8 mouse cellular contexts compared by ENCODE assay signal in the genomic region with DNA sequence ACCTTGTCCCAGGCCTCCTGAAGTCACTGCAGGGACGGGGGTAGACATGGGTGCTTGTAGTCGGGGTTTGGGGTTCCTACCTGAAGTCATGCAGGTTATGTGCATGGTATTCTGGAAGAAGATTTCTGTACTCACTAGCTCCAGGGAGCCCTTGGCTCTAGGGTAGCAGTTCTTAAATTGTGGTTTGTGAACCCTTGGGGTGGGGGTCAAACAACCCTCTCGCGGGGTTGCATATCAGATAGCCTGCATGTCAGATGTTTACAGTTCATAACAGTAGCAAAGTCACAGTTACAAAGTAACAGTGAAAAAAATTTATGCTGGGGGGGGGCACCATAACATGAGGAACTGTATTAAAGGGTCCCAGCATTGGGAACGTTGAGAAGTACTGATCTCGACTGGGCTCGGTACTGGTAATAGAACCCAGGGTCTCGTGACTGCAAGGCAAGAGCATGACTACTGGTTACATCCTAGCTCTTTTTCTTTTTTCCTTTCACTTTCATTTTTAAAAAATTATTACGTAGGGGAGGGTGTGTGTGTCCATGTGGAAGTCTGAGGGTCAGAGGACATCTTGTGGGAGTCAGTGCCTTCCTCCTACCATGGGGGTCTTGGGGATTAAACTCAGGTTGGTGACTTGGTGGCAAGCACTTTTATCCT. TPM values are rescaled to one million over a fixed set of nuclear protein-coding genes. Genes with fewer than 3 reads are reported as not detected.
DNase-seq lines count a peak whose midpoint lies in the region; ATAC-seq and TF ChIP-seq lines count a peak whose summit lies in the region.

No protein-coding gene starts in this region.

- ATAC-seq in embryonic facial prominence, embryonic 14.5 days (ENCODE audit: low read depth), result no peak
- ATAC-seq in lung, postnatal 0 days, result no peak
- peak; percentile 6; the same call in 1 of the 2 replicates for ATAC-seq in liver, embryonic 14.5 days (ENCODE audit: insufficient read depth)
- no peak for ATAC-seq in forebrain, embryonic 13.5 days

- no peaks in the 10 kb centered on the region for H3K27me3 ChIP-seq in embryonic facial prominence, embryonic 14.5 days (replicated peaks; ENCODE audit: control insufficient read depth, insufficient read depth, low read length)
- H3K27me3 ChIP-seq in embryonic facial prominence, embryonic 10.5 days (replicated peaks; ENCODE audit: low read depth, poor library complexity, severe bottlenecking), result no peaks in the 10 kb centered on the region
- H3K27me3 ChIP-seq in lung, postnatal 0 days (replicated peaks; ENCODE audit: insufficient read depth, low read length), result no peaks in the 10 kb centered on the region
- no peaks in the 10 kb centered on the region for H3K27me3 ChIP-seq in liver, embryonic 14.5 days (ENCODE audit: control insufficient read depth, insufficient read depth, low read length)
- H3K27me3 ChIP-seq in forebrain, embryonic 13.5 days, result no peaks in the 10 kb centered on the region

- no peak overlapping the region for H3K9ac ChIP-seq in embryonic facial prominence, embryonic 14.5 days (ENCODE audit: low read depth, low read length)
- no peak overlapping the region for H3K9ac ChIP-seq in lung, postnatal 0 days (replicated peaks; ENCODE audit: low read depth)
- no peak overlapping the region; the same call in 1 of the 2 replicates for H3K9ac ChIP-seq in liver, embryonic 14.5 days (replicated peaks)
- H3K9ac ChIP-seq in forebrain, embryonic 13.5 days, result no peak overlapping the region

- peak overlapping the region; percentile 15; the same call in 1 of the 2 replicates for H3K4me2 ChIP-seq in embryonic facial prominence, embryonic 14.5 days (ENCODE audit: low read depth, low read length)
- peak overlapping the region; percentile 34 for H3K4me2 ChIP-seq in lung, postnatal 0 days (replicated peaks; ENCODE audit: low read depth, low read length)
- peak overlapping the region; percentile 63 for H3K4me2 ChIP-seq in liver, embryonic 14.5 days (ENCODE audit: low read depth)
- H3K4me2 ChIP-seq in forebrain, embryonic 13.5 days, result no peak overlapping the region

- DNase-seq in embryonic facial prominence, embryonic 14.5 days (ENCODE audit: low spot score), result no peak
- DNase-seq in embryonic facial prominence, embryonic 10.5 days (ENCODE audit: low spot score), result no peak
- DNase-seq in lung, postnatal 0 days (ENCODE audit: low spot score), result peak; percentile 57
- no peak for DNase-seq in lung, postnatal 14 days
- no peak for DNase-seq in liver, embryonic 14.5 days (ENCODE audit: low read depth in 3 of 3, low spot score in 3 of 3)
- DNase-seq in thymus, postnatal 4 days, result peak; percentile 46
- no peak for DNase-seq in cerebellum, postnatal 36 days

- H3K4me3 ChIP-seq in embryonic facial prominence, embryonic 14.5 days (ENCODE audit: low read depth, low read length), result no peak overlapping the region
- no peak overlapping the region for H3K4me3 ChIP-seq in embryonic facial prominence, embryonic 10.5 days
- H3K4me3 ChIP-seq in lung, postnatal 0 days (ENCODE audit: low read depth, low read length), result no peak overlapping the region
- peak overlapping the region in 1 of 2 experiments; percentile 20; a peak in 1 of 4 replicates for H3K4me3 ChIP-seq in liver, embryonic 14.5 days (ENCODE audit: insufficient read depth in 1 of 2, low read depth in 2 of 2, low read length in 2 of 2)
- H3K4me3 ChIP-seq in forebrain, embryonic 13.5 days, result no peak overlapping the region

- no peak for TF ChIP-seq CTCF in lung, postnatal 0 days (IDR thresholded peaks at IDR 0.05)
- TF ChIP-seq CTCF in liver, embryonic 14.5 days (IDR thresholded peaks at IDR 0.05; ENCODE audit: low read depth), result no peak

- no peak for TF ChIP-seq EP300 in lung, postnatal 0 days (IDR thresholded peaks at IDR 0.05)
- TF ChIP-seq EP300 in liver, embryonic 14.5 days (IDR thresholded peaks at IDR 0.05; ENCODE audit: low read depth), result no peak

- 73% methylated on average over 9 of the region's 9 CpGs for WGBS in embryonic facial prominence, embryonic 14.5 days
- WGBS in embryonic facial prominence, embryonic 10.5 days, result 82% methylated on average over 9 of the region's 9 CpGs
- 61% methylated on average over 9 of the region's 9 CpGs for WGBS in lung, postnatal 0 days
- WGBS in liver, embryonic 14.5 days (ENCODE audit: insufficient replicate concordance), result 25% methylated on average over 9 of the region's 9 CpGs
- WGBS in forebrain, embryonic 13.5 days, result 91% methylated on average over 9 of the region's 9 CpGs

- no peak overlapping the region for H3K27ac ChIP-seq in embryonic facial prominence, embryonic 14.5 days (replicated peaks; ENCODE audit: low read depth, low read length)
- no peak overlapping the region; the same call in 1 of the 2 replicates for H3K27ac ChIP-seq in embryonic facial prominence, embryonic 10.5 days (replicated peaks)
- H3K27ac ChIP-seq in lung, postnatal 0 days (ENCODE audit: low read length), result no peak overlapping the region
- no peak overlapping the region for H3K27ac ChIP-seq in liver, embryonic 14.5 days
- H3K27ac ChIP-seq in forebrain, embryonic 13.5 days, result no peak overlapping the region

- H3K9me3 ChIP-seq in embryonic facial prominence, embryonic 14.5 days (ENCODE audit: control insufficient read depth, low read length), result no peaks in the 10 kb centered on the region
- H3K9me3 ChIP-seq in embryonic facial prominence, embryonic 10.5 days, result no peaks in the 10 kb centered on the region
- H3K9me3 ChIP-seq in lung, postnatal 0 days (ENCODE audit: low read length), result no peaks in the 10 kb centered on the region
- no peaks in the 10 kb centered on the region for H3K9me3 ChIP-seq in liver, embryonic 14.5 days (ENCODE audit: control insufficient read depth, low read length)
- no peaks in the 10 kb centered on the region; the same call in 1 of the 2 replicates for H3K9me3 ChIP-seq in forebrain, embryonic 13.5 days (replicated peaks)

- no peaks in the 10 kb centered on the region for H3K36me3 ChIP-seq in embryonic facial prominence, embryonic 14.5 days (ENCODE audit: control insufficient read depth, insufficient read depth, low read length)
- peaks cover 14% of the 10 kb centered on the region for H3K36me3 ChIP-seq in embryonic facial prominence, embryonic 10.5 days (replicated peaks)
- H3K36me3 ChIP-seq in lung, postnatal 0 days (ENCODE audit: insufficient read depth, low read length), result no peaks in the 10 kb centered on the region
- no peaks in the 10 kb centered on the region for H3K36me3 ChIP-seq in liver, embryonic 14.5 days (replicated peaks; ENCODE audit: control insufficient read depth, insufficient read depth, low read depth)
- peaks cover 5% of the 10 kb centered on the region; the same call in 1 of the 2 replicates for H3K36me3 ChIP-seq in forebrain, embryonic 13.5 days (ENCODE audit: poor library complexity, severe bottlenecking)

- peaks cover 27% of the 10 kb centered on the region for H3K4me1 ChIP-seq in embryonic facial prominence, embryonic 14.5 days (ENCODE audit: control insufficient read depth, insufficient read depth, low read length)
- peaks cover 69% of the 10 kb centered on the region for H3K4me1 ChIP-seq in embryonic facial prominence, embryonic 10.5 days
- H3K4me1 ChIP-seq in lung, postnatal 0 days (ENCODE audit: insufficient read depth, low read depth, low read length), result peaks cover 16% of the 10 kb centered on the region; the same call in 1 of the 2 replicates
- H3K4me1 ChIP-seq in liver, embryonic 14.5 days (replicated peaks; ENCODE audit: control insufficient read depth in 2 of 2, insufficient read depth in 2 of 2, low read length in 1 of 2), result peaks cover 13 to 43% of the 10 kb centered on the region in 2 experiments; a peak in 3 of 4 replicates
- peaks cover 72% of the 10 kb centered on the region for H3K4me1 ChIP-seq in forebrain, embryonic 13.5 days

RNA-seq across cellular contexts. Expression of a gene that starts 8.6 kb away (rescaled TPM):
- 14.2 and 14.3 TPM in 2 replicates for polyA plus RNA-seq in embryonic facial prominence, embryonic 14.5 days (2014; fragmentation: Nextera tagmentation; extraction: Ambion mirVana)
- polyA plus RNA-seq in embryonic facial prominence, embryonic 10.5 days (2016; fragmentation: Nextera tagmentation; extraction: Ambion mirVana), result 21.5 and 25.2 TPM in 2 replicates
- 11.1 and 12.9 TPM in 2 replicates for polyA plus RNA-seq in lung, postnatal 0 days (2015; fragmentation: Nextera tagmentation; extraction: Ambion mirVana)
- polyA plus RNA-seq in liver, embryonic 14.5 days (2012; rRNA removed), result 5.9 and 6.5 TPM in 2 replicates
- polyA plus RNA-seq in liver, embryonic 14.5 days (2014; fragmentation: Nextera tagmentation; extraction: Ambion mirVana), result 3.7 and 4.0 TPM in 2 replicates
- 20.6 and 23.1 TPM in 2 replicates for polyA plus RNA-seq in forebrain, embryonic 13.5 days (2015; fragmentation: Nextera tagmentation; extraction: Ambion mirVana)

Comparison
In these comparisons a context has a peak if more than half of its experiments do, and no peak if none do; other contexts are left out.
1. DNase-seq: peak in lung, postnatal 0 days (single experiment) and thymus, postnatal 4 days (single experiment); none in embryonic facial prominence, embryonic 14.5 days (single experiment), embryonic facial prominence, embryonic 10.5 days (single experiment), lung, postnatal 14 days (single experiment), liver, embryonic 14.5 days (0 of 3) and cerebellum, postnatal 36 days (0 of 2).